Mouse (Mus musculus) brain, embryonic 14.5 days (tissue): ENCODE measurements around the gene Sgsm2.

Source experiments
- CTCF ChIP-seq: fragments of 200-500 bp; IDR thresholded peaks from 2 replicates; pipeline ENCODE4 v1.5.1; 2012; ENCODE audit warnings: inconsistent platforms, mild to moderate bottlenecking, moderate library complexity, borderline replicate concordance; ENCODE audit not compliant: insufficient read depth, insufficient read length; ENCODE audit errors: extremely low read depth
- POLR2A ChIP-seq: fragments of 200-500 bp; IDR thresholded peaks from 2 replicates; pipeline ENCODE4 v1.6.1; 2012; ENCODE audit warnings: mild to moderate bottlenecking, inconsistent platforms, borderline replicate concordance; ENCODE audit not compliant: poor library complexity, insufficient read depth, insufficient read length, severe bottlenecking; ENCODE audit errors: extremely low read depth

DNA sequence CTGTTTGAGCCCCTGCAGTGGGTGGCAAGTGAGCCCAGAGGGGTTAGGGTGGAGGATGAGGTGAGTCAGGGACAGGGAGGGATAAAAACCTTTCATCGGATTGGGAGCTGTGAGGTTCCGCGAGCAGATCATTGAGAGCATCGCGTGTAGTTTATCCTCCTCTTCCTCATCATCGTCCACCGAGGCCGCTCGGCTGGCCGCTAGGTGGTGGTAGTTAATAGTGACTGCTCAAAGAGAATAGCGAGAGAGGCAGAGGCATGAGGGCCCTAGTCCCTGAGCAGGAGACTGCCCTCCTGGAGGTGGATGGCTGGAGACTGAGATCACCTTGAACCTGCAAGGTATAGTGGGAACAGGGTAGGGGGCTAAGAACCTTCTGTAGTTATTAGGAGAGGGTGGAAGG lies 33.4 kb downstream of the Sgsm2 start:
- no peak for TF ChIP-seq POLR2A
- peak; percentile 66 for TF ChIP-seq CTCF
